Mouse (Mus musculus): Measurements from ENCODE around the gene Sgsh. TPM values are rescaled to one million over a fixed set of nuclear protein-coding genes. Genes with fewer than 3 reads are reported as not detected.
A peak's percentile ranks its signal among the peaks of the same experiment; 100 is the strongest.
"Not testable (repeated sequence)": the region's sequence is repeated elsewhere in the genome, so short reads cannot be mapped to it uniquely, and the experiment has no call there.

Sgsh gene
- polyA plus RNA-seq, 1 experiment from 2014 or later = 8.1 TPM

GRCm38 (mm10) chr11:119390271-119391231 is 35.2 kb upstream of the Sgsh start:
- H3K36me3 ChIP-seq = no peaks in the 10 kb centered on the region
- peak overlapping the region; percentile 67 for H3K4me3 ChIP-seq
- H3K9me3 ChIP-seq (replicated peaks) = no peaks in the 10 kb centered on the region
- peaks cover 42% of the 10 kb centered on the region for H3K4me1 ChIP-seq
- 2% methylated on average over 53 of the region's 53 CpGs for WGBS
- peak overlapping the region; percentile 76 for H3K27ac ChIP-seq
- DNase-seq (ENCODE audit: low spot score) = peak; percentile 69
- peaks cover 80% of the 10 kb centered on the region for H3K27me3 ChIP-seq (ENCODE audit: low read depth, poor library complexity, severe bottlenecking)

GRCm38 (mm10) chr11:119389851-119390270 is 34.5 kb upstream of the Sgsh start:
- Histone ChIP-seq H3K4me3 (peak overlapping the region; percentile 67), H3K36me3 (no peaks in the 10 kb centered on the region), H3K9me3 (replicated peaks) (no peaks in the 10 kb centered on the region), H3K27me3 (ENCODE audit: low read depth, poor library complexity, severe bottlenecking) (peaks cover 73% of the 10 kb centered on the region), H3K4me1 (peaks cover 42% of the 10 kb centered on the region), H3K27ac (peak overlapping the region; percentile 76)
- under 1% methylated on average over 35 of the region's 35 CpGs for WGBS
- DNase-seq (ENCODE audit: low spot score) = peak; percentile 87

- WGBS = 8% methylated on average over 3 of the region's 3 CpGs
- H3K27me3 ChIP-seq (ENCODE audit: low read depth, poor library complexity, severe bottlenecking) = peaks cover 54% of the 10 kb centered on the region
Observed at GRCm38 (mm10) chr11:119387273-119387672, 31.9 kb upstream of the Sgsh start.

GRCm38 (mm10) chr11:119386306-119386705 is 31.0 kb upstream of the Sgsh start:
- Histone ChIP-seq H3K4me1 (peaks cover 19% of the 10 kb centered on the region), H3K27me3 (ENCODE audit: low read depth, poor library complexity, severe bottlenecking) (peaks cover 44% of the 10 kb centered on the region), H3K9me3 (replicated peaks) (no peaks in the 10 kb centered on the region), H3K36me3 (0 out of 2 replicates have a peak, but pooled peaks cover 6% of the 10 kb centered on the region), H3K4me3 (no peak overlapping the region), H3K27ac (no peak overlapping the region)
- 91% methylated on average over 5 of the region's 5 CpGs for WGBS
- DNase-seq (ENCODE audit: low spot score) = no peak

More at GRCm38 (mm10) chr11:119387273-119387672, 31.9 kb upstream of the Sgsh start:
- not testable (repeated sequence) for H3K4me3 ChIP-seq; DNase-seq (ENCODE audit: low spot score); H3K27ac ChIP-seq; H3K36me3 ChIP-seq; H3K9me3 ChIP-seq (replicated peaks)
- peaks cover 25% of the 10 kb centered on the region for H3K4me1 ChIP-seq

- no peak overlapping the region for H3K4me3 ChIP-seq
- peaks cover 12% of the 10 kb centered on the region for H3K36me3 ChIP-seq
- H3K27me3 ChIP-seq (ENCODE audit: low read depth, poor library complexity, severe bottlenecking) = peaks cover 30% of the 10 kb centered on the region
- no peak for DNase-seq (ENCODE audit: low spot score)
- H3K9me3 ChIP-seq (replicated peaks) = no peaks in the 10 kb centered on the region
- peaks cover 6% of the 10 kb centered on the region for H3K4me1 ChIP-seq
- WGBS = 92% methylated on average over 4 of the region's 4 CpGs
- H3K27ac ChIP-seq = no peak overlapping the region
Observed at GRCm38 (mm10) chr11:119384904-119385303, 29.6 kb upstream of the Sgsh start.

- Histone ChIP-seq H3K9me3 (replicated peaks) (no peaks in the 10 kb centered on the region), H3K4me3 (no peak overlapping the region), H3K27me3 (ENCODE audit: low read depth, poor library complexity, severe bottlenecking) (peaks cover 5% of the 10 kb centered on the region; the same call in 1 of the 2 replicates), H3K27ac (no peak overlapping the region), H3K4me1 (no peaks in the 10 kb centered on the region), H3K36me3 (peaks cover 37% of the 10 kb centered on the region)
- 80% methylated on average over 6 of the region's 6 CpGs for WGBS
- DNase-seq (ENCODE audit: low spot score) = no peak
Observed at GRCm38 (mm10) chr11:119382338-119382850, 27.1 kb upstream of the Sgsh start.

- WGBS = 82% methylated on average over 9 of the region's 9 CpGs
- Histone ChIP-seq H3K36me3 (peaks cover 44% of the 10 kb centered on the region), H3K27ac (no peak overlapping the region), H3K4me1 (no peaks in the 10 kb centered on the region), H3K4me3 (no peak overlapping the region), H3K27me3 (ENCODE audit: low read depth, poor library complexity, severe bottlenecking) (no peaks in the 10 kb centered on the region), H3K9me3 (replicated peaks) (no peaks in the 10 kb centered on the region)
- DNase-seq (ENCODE audit: low spot score) = no peak
Observed at GRCm38 (mm10) chr11:119381631-119382337, 26.4 kb upstream of the Sgsh start.

GRCm38 (mm10) chr11:119378551-119378950 is 23.2 kb upstream of the Sgsh start:
- H3K27ac ChIP-seq = no peak overlapping the region
- no peaks in the 10 kb centered on the region for H3K27me3 ChIP-seq (ENCODE audit: low read depth, poor library complexity, severe bottlenecking)

GRCm38 (mm10) chr11:119377326-119377725 is 22.0 kb upstream of the Sgsh start:
- peaks cover 50% of the 10 kb centered on the region for H3K36me3 ChIP-seq
- no peak overlapping the region for H3K27ac ChIP-seq
- H3K9me3 ChIP-seq (replicated peaks) = no peaks in the 10 kb centered on the region
- no peak overlapping the region for H3K4me3 ChIP-seq
- no peaks in the 10 kb centered on the region for H3K27me3 ChIP-seq (ENCODE audit: low read depth, poor library complexity, severe bottlenecking)
- DNase-seq (ENCODE audit: low spot score) = no peak
- 92% methylated on average over 11 of the region's 11 CpGs for WGBS
- peaks cover 11% of the 10 kb centered on the region for H3K4me1 ChIP-seq

More at GRCm38 (mm10) chr11:119378551-119378950, 23.2 kb upstream of the Sgsh start:
- H3K9me3 ChIP-seq (replicated peaks) = no peaks in the 10 kb centered on the region
- no peak for DNase-seq (ENCODE audit: low spot score)
- peaks cover 10% of the 10 kb centered on the region for H3K4me1 ChIP-seq
- H3K4me3 ChIP-seq = no peak overlapping the region
- H3K36me3 ChIP-seq = peaks cover 50% of the 10 kb centered on the region
- 98% methylated on average over 1 of the region's 1 CpGs for WGBS

GRCm38 (mm10) chr11:119375425-119375824 is 20.1 kb upstream of the Sgsh start:
- Histone ChIP-seq H3K36me3 (peaks cover 43% of the 10 kb centered on the region), H3K4me1 (peaks cover 11% of the 10 kb centered on the region), H3K27ac (no peak overlapping the region), H3K9me3 (replicated peaks) (no peaks in the 10 kb centered on the region), H3K27me3 (ENCODE audit: low read depth, poor library complexity, severe bottlenecking) (no peaks in the 10 kb centered on the region), H3K4me3 (no peak overlapping the region)
- WGBS = 85% methylated on average over 6 of the region's 6 CpGs
- no peak for DNase-seq (ENCODE audit: low spot score)

GRCm38 (mm10) chr11:119363534-119364145 is 8.3 kb upstream of the Sgsh start:
- 36% methylated on average over 11 of the region's 11 CpGs for WGBS

GRCm38 (mm10) chr11:119362769-119363533 is 7.6 kb upstream of the Sgsh start:
- WGBS = 38% methylated on average over 11 of the region's 11 CpGs
- Histone ChIP-seq H3K27me3 (ENCODE audit: low read depth, poor library complexity, severe bottlenecking) (no peaks in the 10 kb centered on the region), H3K4me3 (no peak overlapping the region), H3K4me1 (peaks cover 15% of the 10 kb centered on the region), H3K27ac (0 out of 2 replicates have a peak overlapping the region, but pooled peaks have one; percentile 3), H3K9me3 (replicated peaks) (no peaks in the 10 kb centered on the region), H3K36me3 (peaks cover 62% of the 10 kb centered on the region)
- DNase-seq (ENCODE audit: low spot score) = no peak

More at GRCm38 (mm10) chr11:119363534-119364145, 8.3 kb upstream of the Sgsh start:
- peak; percentile 84 for DNase-seq (ENCODE audit: low spot score)
- Histone ChIP-seq H3K27ac (0 out of 2 replicates have a peak overlapping the region, but pooled peaks have one; percentile 3), H3K9me3 (replicated peaks) (no peaks in the 10 kb centered on the region), H3K36me3 (peaks cover 63% of the 10 kb centered on the region), H3K27me3 (ENCODE audit: low read depth, poor library complexity, severe bottlenecking) (no peaks in the 10 kb centered on the region), H3K4me3 (no peak overlapping the region), H3K4me1 (peaks cover 15% of the 10 kb centered on the region)
